Mouse (Mus musculus) megakaryocyte, embryonic 14.5 days (primary cell): ENCODE results near the gene Creb5. TPM values are rescaled to one million over a fixed set of nuclear protein-coding genes. Genes with fewer than 3 reads are reported as not detected.

ENCODE experiments used
- H3K27me3 ChIP-seq: replicated peaks from 2 replicates; pipeline ENCODE3; 2012; ENCODE audit warnings: inconsistent platforms
- H3K36me3 ChIP-seq: replicated peaks from 2 replicates; pipeline ENCODE3; 2012; ENCODE audit warnings: low read length, inconsistent platforms, mixed read lengths
- H3K4me1 ChIP-seq: 2 replicates; pipeline ENCODE4 v1.6.1; 2012; ENCODE audit warnings: inconsistent platforms
- H3K4me3 ChIP-seq: replicated peaks from 2 replicates; pipeline ENCODE3; 2012; ENCODE audit warnings: moderate library complexity, mild to moderate bottlenecking, inconsistent platforms
- H3K9me3 ChIP-seq: 2 replicates; pipeline ENCODE4 v1.6.1; 2012; ENCODE audit warnings: inconsistent platforms
- FLI1 ChIP-seq: IDR thresholded peaks from 2 replicates; pipeline ENCODE4 v1.6.1; 2012; ENCODE audit warnings: low read length, inconsistent platforms, mixed read lengths
- GATA1 ChIP-seq: IDR thresholded peaks from 3 replicates; pipeline ENCODE4 v1.6.1; 2012; ENCODE audit warnings: mixed read lengths, low read length, inconsistent platforms, borderline replicate concordance
- polyA plus RNA-seq: library from polyadenylated mRNA; stranded (reverse); fragments of >175 nt; gene quantifications from 2 replicates; pipeline ENCODE4 v1.2.3, GENCODE M21; 2012; ENCODE audit warnings: low replicate concordance; ENCODE audit not compliant: insufficient read depth

The Creb5 gene
- polyA plus RNA-seq, 1 experiment, result 0.37 TPM

DNA sequence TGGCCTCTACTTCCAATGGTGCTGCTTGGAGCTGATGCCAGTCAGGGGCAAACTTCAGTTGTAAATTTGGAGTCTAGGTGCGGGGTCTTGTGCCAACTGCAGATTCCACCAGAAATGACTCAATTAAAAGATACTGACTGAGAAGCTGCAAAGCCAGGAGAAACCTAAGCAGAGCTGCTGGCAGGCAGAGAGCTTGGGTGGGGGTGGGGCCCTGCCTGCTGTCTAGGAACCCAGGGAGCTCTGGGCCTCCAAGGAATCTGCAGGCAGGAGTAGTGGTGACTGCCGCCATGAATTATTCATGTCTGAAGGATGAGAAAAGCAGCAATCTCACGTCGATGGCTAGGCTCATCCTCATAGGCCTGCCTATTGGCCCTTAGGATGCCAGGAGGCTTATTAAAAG, 306.5 kb downstream of the Creb5 start:
- TF ChIP-seq FLI1 (no peak), GATA1 (no peak)
- Histone ChIP-seq H3K9me3 (0 out of 2 replicates have a peak, but pooled peaks cover 2% of the 10 kb centered on the region), H3K27me3 (no peaks in the 10 kb centered on the region), H3K4me1 (peaks cover 26% of the 10 kb centered on the region), H3K4me3 (no peak overlapping the region), H3K36me3 (no peaks in the 10 kb centered on the region)

DNA sequence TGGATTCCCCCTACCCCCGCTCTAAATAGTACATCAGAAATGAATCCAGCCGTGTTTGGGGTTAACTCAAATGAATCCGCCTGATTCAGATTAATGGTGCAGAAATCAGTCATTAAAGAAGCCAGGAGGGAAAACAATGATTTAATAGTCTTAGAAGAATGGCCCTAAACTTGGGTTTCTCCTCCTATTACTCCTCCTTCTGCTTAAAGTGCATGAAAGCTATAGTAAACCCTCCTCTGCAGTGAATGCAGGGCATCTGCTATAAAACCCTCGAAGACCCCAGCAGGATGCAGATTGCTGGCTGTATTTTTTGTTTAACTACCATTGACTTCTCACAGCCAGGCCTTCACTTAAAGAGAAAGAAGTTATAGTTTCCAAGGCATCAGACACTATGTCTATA, 307.2 kb downstream of the Creb5 start:
- Histone ChIP-seq H3K4me1 (peaks cover 21% of the 10 kb centered on the region), H3K9me3 (0 out of 2 replicates have a peak, but pooled peaks cover 2% of the 10 kb centered on the region), H3K4me3 (no peak overlapping the region), H3K36me3 (no peaks in the 10 kb centered on the region), H3K27me3 (no peaks in the 10 kb centered on the region)
- TF ChIP-seq FLI1 (no peak), GATA1 (no peak)

DNA sequence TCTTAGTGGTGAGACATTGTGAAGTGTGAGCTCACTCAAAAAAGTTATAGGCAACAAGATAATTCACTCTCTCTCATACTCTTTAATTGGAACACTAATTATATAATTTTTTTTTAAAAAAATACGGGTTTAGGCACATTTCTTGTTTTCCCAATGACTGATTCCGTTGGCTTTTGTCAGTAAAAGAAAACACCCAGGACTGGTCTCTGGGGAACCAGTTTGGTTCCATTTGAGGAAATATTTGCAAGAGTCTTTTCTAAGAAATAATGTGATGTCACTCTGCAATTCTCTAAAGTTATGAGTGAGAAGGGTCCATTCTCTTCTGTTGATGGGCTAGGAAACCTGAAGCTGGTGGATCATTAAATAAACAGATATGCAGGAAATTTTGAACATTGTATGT, 309.3 kb downstream of the Creb5 start:
- no peaks in the 10 kb centered on the region for H3K36me3 ChIP-seq
- TF ChIP-seq FLI1, result no peak
- TF ChIP-seq GATA1, result no peak
- no peak overlapping the region for H3K4me3 ChIP-seq
- peaks cover 9% of the 10 kb centered on the region for H3K4me1 ChIP-seq
- H3K9me3 ChIP-seq, result 0 out of 2 replicates have a peak, but pooled peaks cover 2% of the 10 kb centered on the region
- H3K27me3 ChIP-seq, result no peaks in the 10 kb centered on the region

DNA sequence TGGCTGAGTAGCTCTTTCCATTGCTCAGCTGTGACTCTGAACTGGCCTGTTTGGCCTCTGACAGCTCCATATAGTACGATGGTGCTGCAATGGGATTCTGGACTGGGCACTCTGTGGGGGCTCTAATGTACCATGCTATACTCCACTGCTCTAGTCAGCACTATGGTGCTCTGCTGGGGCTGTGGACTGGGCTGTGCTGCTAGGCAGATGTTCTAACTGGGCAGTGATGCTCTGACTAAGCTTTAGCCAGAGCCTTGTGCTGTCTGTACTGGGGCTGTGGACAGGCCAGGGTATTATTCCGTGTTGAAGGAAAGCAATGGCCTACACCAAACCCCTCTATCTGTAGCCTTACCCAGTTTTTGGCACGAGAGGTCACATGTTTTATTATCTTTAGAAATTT, 316.0 kb downstream of the Creb5 start:
- Histone ChIP-seq H3K4me1 (no peaks in the 10 kb centered on the region), H3K27me3 (no peaks in the 10 kb centered on the region), H3K9me3 (peaks cover 4% of the 10 kb centered on the region; the same call in 1 of the 2 replicates), H3K4me3 (no peak overlapping the region), H3K36me3 (no peaks in the 10 kb centered on the region)
- TF ChIP-seq GATA1, result no peak
- no peak for TF ChIP-seq FLI1

DNA sequence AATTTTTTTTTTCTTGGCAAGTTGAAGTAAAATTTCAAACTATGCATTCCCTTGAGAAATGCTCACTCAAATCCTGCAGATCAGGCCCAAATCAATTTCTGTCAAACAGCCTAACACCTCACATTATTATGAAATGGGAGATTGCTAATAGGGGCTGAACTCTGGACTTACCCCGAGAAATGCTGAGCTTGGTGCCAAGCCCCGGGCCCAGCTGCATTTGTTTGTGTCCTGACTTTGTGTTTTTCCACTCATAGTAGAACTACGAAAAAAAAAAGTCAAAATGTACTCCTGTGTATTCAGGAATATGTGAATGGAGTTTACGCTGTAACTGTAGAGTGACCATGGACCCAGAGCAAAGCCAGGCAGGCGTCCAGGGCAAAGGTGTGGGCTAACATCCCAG, 316.6 kb downstream of the Creb5 start:
- no peaks in the 10 kb centered on the region for H3K36me3 ChIP-seq
- no peaks in the 10 kb centered on the region for H3K27me3 ChIP-seq

GRCm38 (mm10) chr6:53604386-53604785, 317.3 kb downstream of the Creb5 start:
- H3K36me3 ChIP-seq, result no peaks in the 10 kb centered on the region
- no peaks in the 10 kb centered on the region for H3K4me1 ChIP-seq
- H3K27me3 ChIP-seq, result peaks cover 1% of the 10 kb centered on the region
- H3K9me3 ChIP-seq, result peaks cover 4% of the 10 kb centered on the region; the same call in 1 of the 2 replicates
- no peak for TF ChIP-seq FLI1
- no peak for TF ChIP-seq GATA1
- H3K4me3 ChIP-seq, result no peak overlapping the region

More for the DNA sequence above, 316.6 kb downstream of the Creb5 start:
- Histone ChIP-seq H3K9me3 (peaks cover 4% of the 10 kb centered on the region; the same call in 1 of the 2 replicates), H3K4me3 (no peak overlapping the region), H3K4me1 (no peaks in the 10 kb centered on the region)
- TF ChIP-seq FLI1, result no peak
- no peak for TF ChIP-seq GATA1

- no peak for TF ChIP-seq GATA1
- no peak for TF ChIP-seq FLI1
- no peaks in the 10 kb centered on the region for H3K4me1 ChIP-seq
- H3K4me3 ChIP-seq, result no peak overlapping the region
- peaks cover 3% of the 10 kb centered on the region for H3K27me3 ChIP-seq
- H3K36me3 ChIP-seq, result no peaks in the 10 kb centered on the region
- H3K9me3 ChIP-seq, result peaks cover 4% of the 10 kb centered on the region; the same call in 1 of the 2 replicates
These were observed 318.1 kb downstream of the Creb5 start for GRCm38 (mm10) chr6:53605184-53605583.

- Histone ChIP-seq H3K9me3 (no peaks in the 10 kb centered on the region), H3K36me3 (no peaks in the 10 kb centered on the region), H3K4me1 (no peaks in the 10 kb centered on the region), H3K4me3 (no peak overlapping the region), H3K27me3 (peaks cover 15% of the 10 kb centered on the region)
- TF ChIP-seq FLI1 (no peak), GATA1 (no peak)
These were observed 324.4 kb downstream of the Creb5 start for GRCm38 (mm10) chr6:53611451-53611945.

GRCm38 (mm10) chr6:53612681-53613080, 325.6 kb downstream of the Creb5 start:
- H3K36me3 ChIP-seq, result no peaks in the 10 kb centered on the region
- TF ChIP-seq FLI1 (no peak), GATA1 (no peak)

GRCm38 (mm10) chr6:53615440-53616211, 328.6 kb downstream of the Creb5 start:
- Histone ChIP-seq H3K4me3 (no peak overlapping the region), H3K9me3 (no peaks in the 10 kb centered on the region), H3K4me1 (no peaks in the 10 kb centered on the region), H3K36me3 (no peaks in the 10 kb centered on the region), H3K27me3 (peaks cover 16% of the 10 kb centered on the region)
- TF ChIP-seq GATA1 (no peak), FLI1 (no peak)

More at GRCm38 (mm10) chr6:53612681-53613080, 325.6 kb downstream of the Creb5 start:
- H3K9me3 ChIP-seq, result no peaks in the 10 kb centered on the region
- H3K4me3 ChIP-seq, result no peak overlapping the region
- H3K4me1 ChIP-seq, result no peaks in the 10 kb centered on the region
- peaks cover 16% of the 10 kb centered on the region for H3K27me3 ChIP-seq
